Mouse (Mus musculus): ENCODE measurements around the gene Eif4e1b. TPM values are rescaled to one million over a fixed set of nuclear protein-coding genes. Genes with fewer than 3 reads are reported as not detected.
A peak's percentile ranks its signal among the peaks of the same experiment; 100 is the strongest.

The Eif4e1b gene
- polyA plus RNA-seq, 1 experiment: not detected

- Histone ChIP-seq H3K36me3 (ENCODE audit: control insufficient read depth, insufficient read depth, low read length) (no peaks in the 10 kb centered on the region), H3K4me1 (replicated peaks; ENCODE audit: control insufficient read depth, insufficient read depth, low read length) (peaks cover 9% of the 10 kb centered on the region), H3K27me3 (ENCODE audit: control insufficient read depth, insufficient read depth, low read length) (peaks cover 6% of the 10 kb centered on the region), H3K27ac (ENCODE audit: control insufficient read depth, insufficient read depth, low read length) (no peak within 1 kb of the TSS), H3K4me3 (ENCODE audit: control insufficient read depth, insufficient read depth, low read length) (peak within 1 kb of the TSS; percentile 38)
- TF ChIP-seq CTCF (IDR thresholded peaks at IDR 0.05; ENCODE audit: borderline replicate concordance, control insufficient read depth, extremely low read depth, insufficient read depth, low read length, poor library complexity): no peak
- 3% methylated on average over 45 of the region's 49 CpGs for WGBS
- peak; percentile 43 for DNase-seq
Measured at GRCm38 (mm10) chr13:54788740-54789560, 5.2 kb downstream of the Eif4e1b start, which contains the start of gene Tspan17. Gene Tspan17 (plus strand): TSS chr13:54789377.

- H3K4me1 ChIP-seq (replicated peaks; ENCODE audit: control insufficient read depth, insufficient read depth, low read length): peaks cover 9% of the 10 kb centered on the region
- TF ChIP-seq CTCF (IDR thresholded peaks at IDR 0.05; ENCODE audit: borderline replicate concordance, control insufficient read depth, extremely low read depth, insufficient read depth, low read length, poor library complexity) (no peak), POLR2A (IDR thresholded peaks at IDR 0.05; ENCODE audit: control insufficient read depth, extremely low read depth, insufficient read depth, low read length, poor library complexity) (no peak)
- H3K36me3 ChIP-seq (ENCODE audit: control insufficient read depth, insufficient read depth, low read length): no peaks in the 10 kb centered on the region
- DNase-seq: no peak
- H3K4me3 ChIP-seq (ENCODE audit: control insufficient read depth, insufficient read depth, low read length): peak overlapping the region; percentile 38
- WGBS: 4% methylated on average over 38 of the region's 38 CpGs
- H3K27ac ChIP-seq (ENCODE audit: control insufficient read depth, insufficient read depth, low read length): no peak overlapping the region
- H3K27me3 ChIP-seq (ENCODE audit: control insufficient read depth, insufficient read depth, low read length): peaks cover 6% of the 10 kb centered on the region
Measured at GRCm38 (mm10) chr13:54789561-54790397, 6.0 kb downstream of the Eif4e1b start.

GRCm38 (mm10) chr13:54792259-54793230 lies 8.7 kb downstream of the Eif4e1b start:
- no peak for TF ChIP-seq POLR2A (IDR thresholded peaks at IDR 0.05; ENCODE audit: control insufficient read depth, extremely low read depth, insufficient read depth, low read length, poor library complexity)
- TF ChIP-seq CTCF (IDR thresholded peaks at IDR 0.05; ENCODE audit: borderline replicate concordance, control insufficient read depth, extremely low read depth, insufficient read depth, low read length, poor library complexity): no peak
- Histone ChIP-seq H3K36me3 (ENCODE audit: control insufficient read depth, insufficient read depth, low read length) (no peaks in the 10 kb centered on the region), H3K27me3 (ENCODE audit: control insufficient read depth, insufficient read depth, low read length) (peaks cover 6% of the 10 kb centered on the region), H3K4me1 (replicated peaks; ENCODE audit: control insufficient read depth, insufficient read depth, low read length) (peaks cover 9% of the 10 kb centered on the region), H3K27ac (ENCODE audit: control insufficient read depth, insufficient read depth, low read length) (no peak overlapping the region), H3K4me3 (ENCODE audit: control insufficient read depth, insufficient read depth, low read length) (no peak overlapping the region)
- WGBS: 35% methylated on average over 21 of the region's 21 CpGs
- no peak for DNase-seq

- no peak for DNase-seq
Measured at GRCm38 (mm10) chr13:54794002-54794577, 10.3 kb downstream of the Eif4e1b start.

GRCm38 (mm10) chr13:54794843-54795242 lies 11.0 kb downstream of the Eif4e1b start:
- 53% methylated on average over 5 of the region's 5 CpGs for WGBS

More at GRCm38 (mm10) chr13:54794002-54794577, 10.3 kb downstream of the Eif4e1b start:
- peaks cover 7% of the 10 kb centered on the region for H3K4me1 ChIP-seq (replicated peaks; ENCODE audit: control insufficient read depth, insufficient read depth, low read length)
- no peaks in the 10 kb centered on the region for H3K36me3 ChIP-seq (ENCODE audit: control insufficient read depth, insufficient read depth, low read length)
- 87% methylated on average over 16 of the region's 16 CpGs for WGBS
- H3K27me3 ChIP-seq (ENCODE audit: control insufficient read depth, insufficient read depth, low read length): peaks cover 6% of the 10 kb centered on the region
- no peak overlapping the region for H3K4me3 ChIP-seq (ENCODE audit: control insufficient read depth, insufficient read depth, low read length)
- TF ChIP-seq CTCF (IDR thresholded peaks at IDR 0.05; ENCODE audit: borderline replicate concordance, control insufficient read depth, extremely low read depth, insufficient read depth, low read length, poor library complexity) (no peak), POLR2A (IDR thresholded peaks at IDR 0.05; ENCODE audit: control insufficient read depth, extremely low read depth, insufficient read depth, low read length, poor library complexity) (no peak)
- H3K27ac ChIP-seq (ENCODE audit: control insufficient read depth, insufficient read depth, low read length): no peak overlapping the region

More at GRCm38 (mm10) chr13:54794843-54795242, 11.0 kb downstream of the Eif4e1b start:
- no peak for TF ChIP-seq POLR2A (IDR thresholded peaks at IDR 0.05; ENCODE audit: control insufficient read depth, extremely low read depth, insufficient read depth, low read length, poor library complexity)
- TF ChIP-seq CTCF (IDR thresholded peaks at IDR 0.05; ENCODE audit: borderline replicate concordance, control insufficient read depth, extremely low read depth, insufficient read depth, low read length, poor library complexity): no peak
- 0 out of 2 replicates have a peak, but pooled peaks cover 2% of the 10 kb centered on the region for H3K4me1 ChIP-seq (replicated peaks; ENCODE audit: control insufficient read depth, insufficient read depth, low read length)
- H3K36me3 ChIP-seq (ENCODE audit: control insufficient read depth, insufficient read depth, low read length): no peaks in the 10 kb centered on the region
- H3K27me3 ChIP-seq (ENCODE audit: control insufficient read depth, insufficient read depth, low read length): peaks cover 4% of the 10 kb centered on the region; the same call in 1 of the 2 replicates
- H3K4me3 ChIP-seq (ENCODE audit: control insufficient read depth, insufficient read depth, low read length): no peak overlapping the region
- no peak overlapping the region for H3K27ac ChIP-seq (ENCODE audit: control insufficient read depth, insufficient read depth, low read length)
- no peak for DNase-seq
